Mouse (Mus musculus): ENCODE results near the gene Crkl. TPM values are rescaled to one million over a fixed set of nuclear protein-coding genes. Genes with fewer than 3 reads are reported as not detected.

The Crkl gene
- polyA plus RNA-seq, 1 experiment = 22.8 TPM

GRCm38 (mm10) chr16:17507018-17507552 is 55.3 kb downstream of the Crkl start:
- no peak for TF ChIP-seq GATA1 (IDR thresholded peaks at IDR 0.05; ENCODE audit: low read length)

GRCm38 (mm10) chr16:17508546-17509239 is 56.9 kb downstream of the Crkl start, which contains the start of gene Lztr1:
Lztr1 (plus strand) TSS chr16:17508688.
- TF ChIP-seq GATA1 (IDR thresholded peaks at IDR 0.05; ENCODE audit: low read length) = no peak

GRCm38 (mm10) chr16:17509240-17509597 is 57.4 kb downstream of the Crkl start:
- no peak for TF ChIP-seq GATA1 (IDR thresholded peaks at IDR 0.05; ENCODE audit: low read length)

GRCm38 (mm10) chr16:17510143-17510542 is 58.4 kb downstream of the Crkl start:
- no peak for TF ChIP-seq GATA1 (IDR thresholded peaks at IDR 0.05; ENCODE audit: low read length)

- TF ChIP-seq GATA1 (IDR thresholded peaks at IDR 0.05; ENCODE audit: low read length) = no peak
Measured at GRCm38 (mm10) chr16:17510686-17511085, 58.9 kb downstream of the Crkl start.

GRCm38 (mm10) chr16:17511431-17511830 is 59.6 kb downstream of the Crkl start:
- TF ChIP-seq GATA1 (IDR thresholded peaks at IDR 0.05; ENCODE audit: low read length) = no peak

GRCm38 (mm10) chr16:17518910-17519309 is 67.1 kb downstream of the Crkl start:
- no peak for TF ChIP-seq GATA1 (IDR thresholded peaks at IDR 0.05; ENCODE audit: low read length)

- no peak for TF ChIP-seq GATA1 (IDR thresholded peaks at IDR 0.05; ENCODE audit: low read length)
Measured at GRCm38 (mm10) chr16:17524156-17524555, 72.4 kb downstream of the Crkl start.

GRCm38 (mm10) chr16:17525524-17525923 is 73.7 kb downstream of the Crkl start:
- no peak for TF ChIP-seq GATA1 (IDR thresholded peaks at IDR 0.05; ENCODE audit: low read length)

GRCm38 (mm10) chr16:17526223-17526622 is 74.4 kb downstream of the Crkl start:
- TF ChIP-seq GATA1 (IDR thresholded peaks at IDR 0.05; ENCODE audit: low read length) = no peak

GRCm38 (mm10) chr16:17527606-17528005 is 75.8 kb downstream of the Crkl start:
- TF ChIP-seq GATA1 (IDR thresholded peaks at IDR 0.05; ENCODE audit: low read length) = no peak

- TF ChIP-seq GATA1 (IDR thresholded peaks at IDR 0.05; ENCODE audit: low read length) = no peak
Measured at GRCm38 (mm10) chr16:17528276-17528675, 76.5 kb downstream of the Crkl start.

GRCm38 (mm10) chr16:17529981-17530586 is 78.3 kb downstream of the Crkl start:
- no peak for TF ChIP-seq GATA1 (IDR thresholded peaks at IDR 0.05; ENCODE audit: low read length)

- TF ChIP-seq GATA1 (IDR thresholded peaks at IDR 0.05; ENCODE audit: low read length) = no peak
Measured at GRCm38 (mm10) chr16:17530640-17531288, 79.0 kb downstream of the Crkl start, which contains the start of gene Thap7. Thap7 (minus strand) TSS chr16:17531136.

GRCm38 (mm10) chr16:17532271-17532670 is 80.5 kb downstream of the Crkl start:
- TF ChIP-seq GATA1 (IDR thresholded peaks at IDR 0.05; ENCODE audit: low read length) = no peak

GRCm38 (mm10) chr16:17532676-17533329 is 81.0 kb downstream of the Crkl start:
- no peak for TF ChIP-seq GATA1 (IDR thresholded peaks at IDR 0.05; ENCODE audit: low read length)

All from G1E-ER4 (cell line).